Mouse (Mus musculus) embryonic fibroblast, embryonic 13.5 days (primary cell): ENCODE results near the gene Pde4a.

Source experiments
- CTCF ChIP-seq: IDR thresholded peaks from 2 replicates; pipeline ENCODE4 v1.5.1; 2011; ENCODE audit warnings: mild to moderate bottlenecking, control low read depth, low read length, moderate library complexity, borderline replicate concordance; ENCODE audit not compliant: insufficient read depth
- POLR2A ChIP-seq: IDR thresholded peaks from 2 replicates; pipeline ENCODE4 v1.6.1; 2011; ENCODE audit warnings: low read depth, mild to moderate bottlenecking, control low read depth, low read length, moderate library complexity

- TF ChIP-seq CTCF (peak; percentile 37), POLR2A (0 out of 2 replicates have a peak, but pooled peaks have one; percentile 25)
These were observed 488 bp downstream of the Pde4a start for GRCm38 (mm10) chr9:21165952-21166451.
